Mouse (Mus musculus) liver, embryonic 14.5 days (tissue): Measurements from ENCODE around the gene Lcmt1. TPM values are rescaled to one million over a fixed set of nuclear protein-coding genes. Genes with fewer than 3 reads are reported as not detected.

Source experiments
- ATAC-seq: fragments of 200-750 bp; cut with Nextera tagmentation; 2 replicates; pipeline ENCODE4 v1.8.0; 2017; ENCODE audit warnings: moderate number of reproducible peaks, mild to moderate bottlenecking, moderate library complexity; ENCODE audit not compliant: insufficient read depth
- DNase-seq, 3 experiments: peaks; one replicate each; pipeline ENCODE4 v3.0.0-alpha.2; 2012 to 2013; ENCODE audit warnings: low read depth in 3 of 3, low spot score in 3 of 3
- H3K27ac ChIP-seq: fragments of 300-500 bp; sonication (generic); 2 replicates; pipeline ENCODE4 v1.5.1; 2014; ENCODE audit warnings: moderate library complexity, mild to moderate bottlenecking, control low read depth, inconsistent platforms
- H3K27me3 ChIP-seq: fragments of 300-500 bp; sonication (generic); 2 replicates; pipeline ENCODE4 v1.6.1; 2014; ENCODE audit warnings: mild to moderate bottlenecking, low read length, moderate library complexity; ENCODE audit not compliant: control insufficient read depth, insufficient read depth
- H3K36me3 ChIP-seq: fragments of 300-500 bp; sonication (generic); replicated peaks from 2 replicates; pipeline ENCODE4 v1.6.1; 2014; ENCODE audit warnings: low read depth; ENCODE audit not compliant: control insufficient read depth, insufficient read depth
- H3K4me1 ChIP-seq, 2 experiments: fragments of 200-500 bp in 1 of 2; fragments of 300-500 bp in 1 of 2; sonication (generic) in 1 of 2; replicated peaks; 2 replicates each; pipeline ENCODE4 v1.6.1; 2012 to 2014; ENCODE audit warnings: antibody characterized with exemption in 1 of 2, inconsistent platforms in 1 of 2, low read length in 1 of 2; ENCODE audit not compliant: control insufficient read depth in 2 of 2, insufficient read depth in 2 of 2
- H3K4me2 ChIP-seq: fragments of 300-500 bp; sonication (generic); 2 replicates; pipeline ENCODE4 v1.6.1; 2014; ENCODE audit warnings: low read depth, mild to moderate bottlenecking, control low read depth, moderate library complexity
- H3K4me3 ChIP-seq, 2 experiments: fragments of 200-500 bp in 1 of 2; fragments of 300-500 bp in 1 of 2; sonication (generic) in 1 of 2; 2 replicates each; pipeline ENCODE4 v1.5.1; 2012 to 2014; ENCODE audit warnings: low read depth in 2 of 2, low read length in 2 of 2, mild to moderate bottlenecking in 2 of 2, control low read depth in 1 of 2, inconsistent platforms in 1 of 2, moderate library complexity in 1 of 2; ENCODE audit not compliant: insufficient read depth in 1 of 2
- H3K9ac ChIP-seq: fragments of 300-500 bp; sonication (generic); replicated peaks from 2 replicates; pipeline ENCODE4 v1.6.1; 2014; ENCODE audit warnings: mild to moderate bottlenecking, control low read depth, moderate library complexity
- H3K9me3 ChIP-seq: fragments of 300-500 bp; sonication (generic); 2 replicates; pipeline ENCODE4 v1.6.1; 2016; ENCODE audit warnings: low read length, mixed read lengths; ENCODE audit not compliant: control insufficient read depth
- CTCF ChIP-seq: IDR thresholded peaks from 2 replicates; pipeline ENCODE4 v1.5.1; 2016; ENCODE audit warnings: antibody characterized with exemption, low read depth, control low read depth
- EP300 ChIP-seq: IDR thresholded peaks from 2 replicates; pipeline ENCODE4 v1.6.1; 2016; ENCODE audit warnings: antibody characterized with exemption, low read depth
- WGBS: fragments of 180-500 bp; shearing (Covaris S2); extraction: QIAGEN DNeasy Blood & Tissue Kit; methylation state at CpG from one replicate; pipeline ENCODE4 v1.1.7; 2014; ENCODE audit not compliant: insufficient replicate concordance; 5-methylcytosine and 5-hydroxymethylcytosine counted together
- polyA plus RNA-seq, 2 experiments: library from polyadenylated mRNA; depleted of rRNA in 1 of 2; stranded (reverse) in 1 of 2; unstranded in 1 of 2; fragments of >200 nt; fragmentation: Nextera tagmentation in 1 of 2; extraction: Ambion mirVana in 1 of 2; gene quantifications; 2 replicates each; pipeline versions ENCODE4 v1.2.1 to v1.2.3; 2012 to 2014

Lcmt1 gene
- polyA plus RNA-seq, 2 experiments: 18.6 to 23.6 TPM

DNA sequence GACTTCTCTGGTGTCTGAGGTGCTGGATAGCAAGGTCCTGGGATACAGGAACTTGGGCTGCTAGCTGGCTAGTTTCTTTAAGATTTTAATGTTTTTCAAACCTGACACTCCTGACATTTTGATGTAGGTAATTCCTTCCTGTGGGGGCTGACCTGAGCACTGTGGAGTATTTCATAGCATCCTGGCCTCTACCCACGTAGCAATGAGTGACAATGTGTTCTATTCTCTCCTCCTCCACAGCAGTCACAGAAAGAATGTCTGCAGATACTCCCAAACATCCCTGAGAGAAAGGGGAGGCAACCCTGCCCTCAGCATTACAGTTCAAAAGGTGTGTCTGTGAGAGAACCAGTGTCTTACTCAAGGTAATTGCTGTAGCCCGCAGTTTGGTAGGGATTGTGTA, 19.3 kb upstream of the Lcmt1 start:
- Histone ChIP-seq H3K4me2 (no peak overlapping the region), H3K4me3 (no peak overlapping the region), H3K27ac (no peak overlapping the region), H3K36me3 (no peaks in the 10 kb centered on the region), H3K9ac (no peak overlapping the region), H3K4me1 (peaks cover 41 to 59% of the 10 kb centered on the region in 2 experiments), H3K27me3 (no peaks in the 10 kb centered on the region), H3K9me3 (no peaks in the 10 kb centered on the region)
- TF ChIP-seq CTCF (no peak), EP300 (no peak)
- DNase-seq (no peak), ATAC-seq (no peak)
- WGBS: 85% methylated on average over 2 of the region's 2 CpGs

DNA sequence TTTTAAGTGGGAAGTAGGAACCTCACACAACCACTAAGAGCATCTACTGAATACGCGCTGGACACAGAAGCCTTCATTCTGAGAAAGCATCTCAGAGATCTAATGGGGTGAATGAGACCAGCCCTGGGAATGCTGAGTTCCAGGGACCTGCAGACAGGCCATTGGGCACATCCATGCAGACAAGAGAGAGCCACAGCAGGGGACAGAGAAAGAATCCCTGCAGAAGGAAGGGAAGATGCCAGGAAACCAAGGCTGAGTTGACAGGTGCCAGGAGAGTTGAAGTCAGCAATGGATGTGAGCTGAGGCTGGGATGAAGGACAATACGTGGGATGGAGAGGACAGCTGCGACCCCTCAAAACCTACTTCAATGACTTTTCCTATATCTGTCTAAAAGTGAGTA, 16.5 kb upstream of the Lcmt1 start:
- H3K27me3 ChIP-seq: no peaks in the 10 kb centered on the region
- no peak overlapping the region for H3K4me3 ChIP-seq
- no peaks in the 10 kb centered on the region for H3K36me3 ChIP-seq
- TF ChIP-seq CTCF: no peak
- no peak for TF ChIP-seq EP300
- H3K9ac ChIP-seq: peak overlapping the region; percentile 25
- 89% methylated on average over 4 of the region's 4 CpGs for WGBS
- ATAC-seq: no peak
- H3K4me1 ChIP-seq: peaks cover 67 to 81% of the 10 kb centered on the region in 2 experiments
- H3K4me2 ChIP-seq: peak overlapping the region; percentile 63
- H3K27ac ChIP-seq: peak overlapping the region; percentile 38
- DNase-seq: no peak
- H3K9me3 ChIP-seq: no peaks in the 10 kb centered on the region

DNA sequence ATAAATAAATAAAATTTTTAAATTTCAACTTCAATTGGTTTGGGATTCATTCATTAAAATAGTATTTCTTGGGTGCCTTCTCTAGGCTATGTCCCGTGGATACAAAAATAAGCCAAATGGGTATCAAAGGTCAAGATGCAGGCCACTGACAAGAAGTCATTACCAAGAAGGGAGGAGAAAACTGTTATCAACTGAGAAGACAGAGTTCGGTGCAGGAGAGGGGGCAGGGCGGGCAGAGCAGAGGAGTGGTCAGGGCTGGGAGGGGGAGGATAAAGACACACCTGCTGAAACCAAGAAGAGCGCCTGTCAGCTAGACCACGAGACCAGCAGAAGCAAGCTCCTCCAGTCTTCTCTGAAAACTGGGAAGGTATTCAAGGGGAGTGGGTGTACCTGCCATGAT, 15.7 kb upstream of the Lcmt1 start:
- Histone ChIP-seq H3K9me3 (no peaks in the 10 kb centered on the region), H3K4me2 (peak overlapping the region; percentile 63), H3K4me1 (peaks cover 69 to 77% of the 10 kb centered on the region in 2 experiments), H3K9ac (peak overlapping the region; percentile 25), H3K27me3 (no peaks in the 10 kb centered on the region), H3K36me3 (no peaks in the 10 kb centered on the region), H3K4me3 (peak overlapping the region; percentile 24 to 29; a peak in 3 of 4 replicates), H3K27ac (peak overlapping the region; percentile 38)
- DNase-seq: peak; percentile 64
- WGBS: 19% methylated on average over 5 of the region's 5 CpGs
- peak; percentile 92 for ATAC-seq
- TF ChIP-seq EP300: peak; percentile 82
- no peak for TF ChIP-seq CTCF

DNA sequence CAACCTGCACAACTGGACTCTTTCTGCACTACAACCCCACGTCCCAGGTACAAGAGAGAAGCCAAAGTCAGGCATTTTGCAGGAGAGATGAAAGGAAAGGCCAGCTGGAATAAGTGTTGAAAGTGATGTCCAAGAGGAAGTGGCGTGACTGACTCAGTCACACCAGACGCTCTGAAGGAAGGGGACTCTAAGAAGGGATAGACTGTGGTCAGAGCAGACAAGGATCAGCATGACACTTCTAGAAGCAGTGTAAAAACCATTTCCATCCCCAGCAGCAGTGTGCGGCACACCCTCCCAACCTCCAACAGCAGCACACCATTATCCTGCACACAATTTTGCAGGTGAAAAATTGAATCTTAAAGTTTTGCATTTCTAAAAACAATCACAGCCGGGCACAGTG, 15.2 kb upstream of the Lcmt1 start:
- H3K9ac ChIP-seq: peak overlapping the region; percentile 25
- H3K36me3 ChIP-seq: no peaks in the 10 kb centered on the region
- peaks cover 69 to 75% of the 10 kb centered on the region in 2 experiments for H3K4me1 ChIP-seq
- peak overlapping the region; percentile 38 for H3K27ac ChIP-seq
- 29% methylated on average over 5 of the region's 5 CpGs for WGBS
- H3K9me3 ChIP-seq: no peaks in the 10 kb centered on the region
- H3K27me3 ChIP-seq: no peaks in the 10 kb centered on the region
- TF ChIP-seq CTCF: no peak
- no peak for TF ChIP-seq EP300
- H3K4me3 ChIP-seq: peak overlapping the region; percentile 24 to 29; a peak in 3 of 4 replicates
- ATAC-seq (peak; percentile 33; the same call in 1 of the 2 replicates), DNase-seq (no peak)
- peak overlapping the region; percentile 63 for H3K4me2 ChIP-seq

DNA sequence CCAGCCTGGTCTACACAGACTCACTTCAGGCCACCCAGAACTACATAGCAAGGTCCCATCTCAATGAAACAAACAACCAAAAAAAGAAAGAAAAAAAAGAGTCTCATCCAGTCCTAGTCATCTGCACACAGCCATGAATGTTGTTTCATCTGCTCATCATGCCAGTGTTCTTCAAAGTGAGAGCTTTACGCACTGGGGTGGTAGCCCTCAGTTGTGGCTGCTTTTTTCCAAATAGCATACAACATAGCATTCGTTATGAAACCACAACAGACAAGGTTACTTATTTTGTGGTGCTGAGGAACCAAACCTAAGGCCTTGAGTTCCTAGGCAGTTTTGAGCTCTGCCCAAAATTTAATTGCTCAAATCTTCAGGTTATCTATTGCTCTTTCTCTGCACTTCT, 14.7 kb upstream of the Lcmt1 start:
- Histone ChIP-seq H3K27ac (peak overlapping the region; percentile 38), H3K36me3 (no peaks in the 10 kb centered on the region), H3K27me3 (no peaks in the 10 kb centered on the region), H3K9ac (no peak overlapping the region; the same call in 1 of the 2 replicates), H3K4me3 (no peak overlapping the region), H3K9me3 (no peaks in the 10 kb centered on the region), H3K4me1 (peaks cover 69 to 75% of the 10 kb centered on the region in 2 experiments), H3K4me2 (peak overlapping the region; percentile 63)
- WGBS: 67% methylated on average over 2 of the region's 2 CpGs
- ATAC-seq: no peak
- TF ChIP-seq EP300 (no peak), CTCF (no peak)
- DNase-seq: no peak
